Mouse (Mus musculus) heart, postnatal 14 days (tissue): ENCODE measurements around the gene Trim46. TPM values are rescaled to one million over a fixed set of nuclear protein-coding genes. Genes with fewer than 3 reads are reported as not detected.

Experiments used
- DNase-seq, 2 experiments: peaks; one replicate each; pipeline ENCODE4 v3.0.0; 2021 to 2022
- intact Hi-C: fragments of 180-260 bp; cut with DNase I; formaldehyde crosslinking; loops from one replicate; pipeline ENCODE4 v1.15.1; 2025
- long read RNA-seq, 2 experiments: library from polyadenylated mRNA; stranded (forward); transcript quantifications; one replicate each; pipeline ENCODE4 v2.0.0; 2021
- total RNA-seq, 2 experiments: library from RNA; stranded (reverse); gene quantifications; 2 replicates each; pipeline ENCODE4 v1.2.3; 2021

Gene Trim46
- under 1 TPM; 0.68 to 0.76 TPM for total RNA-seq
- long read RNA-seq, experiment 1, result 0 reads
- long read RNA-seq, experiment 2, result 0 reads

DNA sequence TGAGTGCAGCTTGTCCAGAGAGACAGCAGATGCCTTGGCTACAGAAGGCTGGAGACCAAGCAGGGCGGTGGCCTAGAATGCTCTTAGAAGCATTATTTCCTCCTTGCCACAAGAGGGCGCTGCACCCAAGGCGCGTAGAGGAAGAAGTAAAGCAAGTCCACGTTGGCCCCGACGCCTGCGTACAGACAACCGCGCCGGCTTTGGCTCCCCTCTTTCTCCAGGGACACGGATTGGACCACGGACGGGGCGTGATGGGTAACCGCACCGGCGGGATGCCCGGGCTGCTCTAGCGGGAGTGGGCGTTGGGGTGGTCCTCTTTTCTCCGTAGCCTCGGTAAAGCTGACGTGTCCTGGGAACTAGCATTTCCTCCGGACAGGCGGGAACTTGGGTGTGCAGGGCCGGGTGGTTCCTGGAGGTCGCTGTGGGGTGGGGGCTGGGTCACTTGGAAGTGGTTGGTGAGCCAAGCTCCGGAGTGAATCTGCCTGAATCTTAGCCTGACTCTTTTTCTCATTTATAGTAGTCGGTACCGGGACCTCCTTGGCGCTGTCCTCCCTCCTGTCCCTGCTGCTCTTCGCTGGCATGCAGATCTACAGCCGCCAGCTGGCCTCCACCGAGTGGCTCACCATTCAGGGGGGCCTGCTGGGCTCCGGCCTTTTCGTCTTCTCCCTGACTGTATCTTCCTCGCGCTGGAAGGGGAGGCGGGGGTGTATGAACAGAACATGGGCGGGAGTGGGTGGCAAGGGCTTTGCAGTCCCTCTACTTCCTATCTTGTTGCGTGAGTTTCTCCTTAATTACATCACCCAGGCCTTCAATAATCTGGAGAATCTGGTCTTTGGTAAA lies at the start of gene Trim46:
TSS of gene Trim46 (minus strand) at position 49 of the 840 bp plus-strand sequence.
- DNase-seq, result peak; percentile 90 to 92
- intact Hi-C loops, result no loop called here

DNA sequence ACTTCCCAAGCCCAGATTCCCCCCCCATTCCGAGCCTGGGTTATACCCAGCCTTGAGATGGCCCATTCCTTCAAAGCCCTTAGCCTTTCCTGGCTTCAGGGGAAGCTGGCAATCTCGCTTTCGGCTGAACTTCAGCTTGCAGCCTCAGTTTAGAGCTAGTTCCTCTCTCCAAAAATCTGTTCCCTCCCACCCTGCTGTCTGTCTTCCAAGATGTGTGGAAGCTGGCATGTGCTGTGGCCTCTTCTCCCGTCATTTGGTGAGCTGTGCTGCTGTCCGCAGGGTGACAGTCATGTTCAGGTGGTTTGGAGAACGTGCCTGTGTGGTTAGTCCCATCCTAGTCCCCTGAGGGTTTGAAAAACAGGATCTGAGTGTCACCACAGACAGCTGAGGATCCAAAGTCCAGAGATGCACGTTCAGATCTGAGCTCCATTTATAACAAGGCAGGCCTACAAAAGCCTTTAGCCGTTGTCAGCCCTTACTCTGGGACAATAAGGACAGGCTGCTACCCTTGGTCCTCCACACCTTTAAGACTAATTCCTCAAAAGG lies 49.6 kb upstream of the Trim46 start:
- intact Hi-C loops, result no loop called here

DNA sequence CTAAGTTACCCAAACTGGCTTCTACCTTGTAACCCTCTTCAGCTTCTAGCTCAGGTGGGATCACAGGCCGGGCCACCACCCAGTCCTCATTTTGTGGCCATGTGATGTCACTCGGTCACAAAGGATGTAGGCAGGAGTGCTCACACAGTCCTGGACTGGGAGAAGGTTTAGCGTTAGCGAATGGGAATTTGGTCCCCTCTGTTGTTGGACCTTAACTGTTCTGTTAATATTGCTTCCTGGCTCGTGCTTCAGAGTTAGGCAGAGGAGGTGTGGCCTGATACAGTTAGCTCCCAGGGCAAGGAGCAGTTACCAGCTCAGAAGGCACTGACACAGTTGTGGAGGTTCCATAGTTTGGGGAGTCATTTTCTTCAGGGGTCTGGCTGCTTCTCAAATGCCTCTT lies 48.1 kb upstream of the Trim46 start:
- no peak for DNase-seq
- intact Hi-C loops, result no loop called here

More for the DNA sequence above, 49.6 kb upstream of the Trim46 start:
- no peak for DNase-seq

DNA sequence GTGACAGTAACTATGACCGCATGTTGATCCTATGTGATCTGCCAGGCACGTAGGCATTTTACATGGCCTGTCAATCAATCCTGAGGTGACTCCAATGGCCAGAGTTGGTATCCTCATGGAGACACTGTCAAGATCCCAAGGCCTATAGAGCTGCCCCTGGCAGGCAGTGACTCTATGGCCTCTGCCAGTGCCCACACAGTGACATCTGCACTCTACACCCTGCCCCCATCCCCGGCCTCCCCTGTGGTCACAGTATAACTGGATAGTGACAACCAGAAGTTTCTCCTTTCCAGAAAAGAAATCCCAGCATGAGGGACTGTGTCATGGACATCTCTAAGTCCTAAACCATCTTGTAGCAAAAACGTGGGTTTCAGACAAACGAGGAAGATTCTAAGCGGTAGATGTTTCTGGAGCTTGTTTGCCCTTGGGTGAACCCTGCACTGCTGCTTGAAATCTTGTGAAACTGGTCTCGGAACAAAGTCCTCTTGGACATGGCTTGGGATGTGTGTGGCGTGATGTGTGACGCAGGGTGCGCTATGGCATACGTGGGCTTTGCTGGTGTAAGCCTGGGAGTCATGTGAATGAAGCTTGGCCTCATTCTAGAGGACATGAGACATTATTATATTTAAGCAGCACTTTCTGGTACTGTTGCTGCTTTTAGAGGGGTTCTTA lies 47.3 kb upstream of the Trim46 start:
- no peak for DNase-seq
- intact Hi-C loops, result no loop called here

DNA sequence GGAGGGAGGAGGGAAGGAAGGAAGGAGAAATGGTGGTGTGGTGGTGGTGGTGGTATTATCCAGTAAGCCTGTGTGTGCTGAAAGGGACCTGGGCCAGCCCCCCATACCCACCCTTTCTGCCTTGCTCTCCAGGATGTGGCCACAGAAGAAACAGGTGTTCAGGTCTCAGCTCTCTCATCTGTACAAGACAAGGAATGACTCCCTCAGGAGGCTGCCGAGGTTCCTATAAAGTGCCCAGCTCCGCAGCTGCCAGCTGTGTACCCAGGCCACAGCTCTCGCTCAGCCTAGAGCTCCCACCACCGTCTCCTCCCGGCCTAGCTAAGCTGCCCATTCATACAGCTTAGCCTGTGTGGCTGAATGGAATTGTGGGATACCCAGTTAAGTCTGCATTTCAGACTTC lies 46.2 kb upstream of the Trim46 start:
- no peak for DNase-seq
- intact Hi-C loops, result no loop called here

DNA sequence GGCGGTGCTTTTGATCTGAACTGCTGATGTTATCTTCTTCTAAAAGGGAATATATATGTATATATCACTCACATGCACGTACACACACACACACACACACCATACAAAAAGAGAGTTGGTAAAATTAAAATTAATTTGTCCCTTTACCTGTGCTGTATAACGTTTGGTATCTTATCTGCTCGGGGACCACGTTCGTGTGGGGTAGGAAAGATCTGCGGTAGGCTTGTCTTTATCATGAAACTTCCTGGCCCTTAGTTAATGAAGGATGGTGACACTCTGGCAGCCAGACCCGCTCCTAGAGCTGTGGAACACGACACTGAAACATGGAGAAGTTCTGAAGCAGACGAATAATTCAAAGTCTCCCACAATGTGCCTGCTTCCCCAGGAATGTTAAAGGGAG lies 45.8 kb upstream of the Trim46 start:
- DNase-seq, result no peak
- intact Hi-C loops, result no loop called here

DNA sequence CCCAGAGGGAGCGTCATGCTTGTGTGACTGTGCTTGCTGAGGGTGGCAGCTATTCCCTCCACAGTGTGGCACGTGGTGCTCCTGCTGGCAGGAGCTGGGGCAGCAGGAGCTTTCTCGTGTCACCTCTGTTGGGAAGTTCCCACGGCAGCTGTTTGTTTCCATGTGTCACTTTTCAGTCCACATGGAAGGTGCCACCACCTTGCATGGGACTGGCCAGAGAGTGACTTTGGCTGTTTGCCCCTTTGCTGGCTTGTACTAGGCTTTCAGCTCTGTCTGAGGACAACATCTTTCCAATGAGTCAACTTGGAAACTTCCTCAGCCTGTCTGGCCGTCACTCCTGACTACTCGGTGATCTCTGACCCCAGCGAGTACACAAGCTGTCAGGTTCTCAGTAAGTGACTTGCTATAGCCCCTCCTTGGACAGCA lies 42.4 kb upstream of the Trim46 start:
- intact Hi-C loops, result no loop called here
- peak in 1 of 2 experiments; percentile 33 for DNase-seq

DNA sequence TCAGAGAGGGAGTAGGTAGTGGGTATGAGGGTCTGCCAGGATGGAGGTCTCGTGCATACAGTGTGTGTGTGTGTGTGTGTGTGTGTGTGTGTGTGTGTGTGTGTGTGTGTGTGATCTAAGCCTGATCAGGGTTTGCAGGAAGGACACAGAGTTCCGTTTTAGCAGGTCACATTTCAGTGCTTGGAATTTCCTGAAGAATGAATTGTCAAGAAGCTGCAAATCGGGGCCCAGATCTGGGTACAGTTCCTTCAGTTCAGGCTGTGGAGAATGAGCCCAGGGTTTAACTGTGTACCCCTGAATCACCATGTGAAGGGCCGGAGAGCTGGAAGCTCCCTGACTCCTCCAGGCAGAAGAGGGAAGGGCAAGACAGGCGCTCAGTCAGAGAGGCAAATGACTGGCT lies 41.2 kb upstream of the Trim46 start:
- intact Hi-C loops, result no loop called here
- DNase-seq, result no peak

DNA sequence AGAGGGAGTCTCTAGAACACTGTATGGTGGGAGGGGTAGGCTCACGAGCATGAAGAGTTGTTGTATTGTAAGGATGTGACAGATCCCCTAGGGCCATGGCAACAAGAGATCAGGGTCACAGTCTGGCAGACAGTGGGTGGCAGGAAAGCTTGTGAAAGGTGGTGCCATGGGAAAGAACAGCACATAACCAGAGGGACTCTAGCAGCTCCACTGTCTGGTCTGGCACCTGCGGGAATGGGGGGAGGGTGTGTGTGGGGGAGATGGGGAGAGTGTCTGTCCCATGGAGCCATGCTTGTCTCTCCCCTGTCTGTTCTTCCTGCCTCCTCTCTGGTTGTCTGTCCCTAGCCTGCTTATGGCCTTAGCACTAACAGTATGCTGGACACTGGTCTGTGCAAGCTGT lies 39.4 kb upstream of the Trim46 start:
- no peak for DNase-seq
- intact Hi-C loops, result loop anchor here (2.0 kb wide), 1 partner anchor 23 kb away; no protein-coding TSS in a partner anchor

DNA sequence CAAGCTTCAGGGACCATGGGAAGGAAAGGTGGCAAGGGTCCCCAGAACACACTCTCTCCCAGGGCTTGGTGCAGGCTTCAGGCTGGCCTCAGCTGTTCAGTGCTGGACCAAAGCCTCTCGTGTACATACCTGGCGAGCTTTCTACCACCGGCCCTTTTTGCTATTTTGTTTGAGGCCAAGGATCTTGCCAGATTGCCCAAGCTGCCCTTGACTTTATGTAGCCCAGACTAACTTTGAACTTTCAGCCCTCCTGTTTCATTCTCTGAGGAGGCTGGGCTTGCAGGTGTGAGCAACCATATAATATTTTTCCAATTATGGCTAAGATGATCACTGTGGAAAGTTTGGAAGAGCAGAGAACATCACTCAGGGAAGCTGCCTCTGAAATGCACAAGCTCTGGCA lies 38.2 kb upstream of the Trim46 start:
- intact Hi-C loops, result loop anchor here (2.0 kb wide), 1 partner anchor 25 kb away; no protein-coding TSS in a partner anchor
- DNase-seq, result no peak

DNA sequence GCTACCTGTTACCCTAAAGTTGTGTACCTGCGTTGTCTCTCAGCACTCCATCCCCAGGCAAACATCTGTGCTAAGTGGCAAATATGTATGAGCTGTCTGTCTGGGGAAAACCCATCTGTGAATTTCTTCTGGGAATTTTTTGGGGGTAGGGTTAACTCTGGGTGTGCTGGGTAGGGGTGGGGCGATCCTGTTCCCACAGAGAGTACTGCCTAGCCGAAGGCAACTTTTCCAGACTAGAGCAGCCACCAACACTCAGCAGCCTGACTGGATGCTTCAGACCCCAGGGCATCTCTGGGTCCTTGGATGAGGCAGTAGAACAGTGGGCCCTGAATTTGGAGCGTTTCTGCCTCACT lies 36.2 kb upstream of the Trim46 start:
- intact Hi-C loops, result loop anchor here (1.0 kb wide), 1 partner anchor 32 kb away; no protein-coding TSS in a partner anchor
- no peak for DNase-seq

DNA sequence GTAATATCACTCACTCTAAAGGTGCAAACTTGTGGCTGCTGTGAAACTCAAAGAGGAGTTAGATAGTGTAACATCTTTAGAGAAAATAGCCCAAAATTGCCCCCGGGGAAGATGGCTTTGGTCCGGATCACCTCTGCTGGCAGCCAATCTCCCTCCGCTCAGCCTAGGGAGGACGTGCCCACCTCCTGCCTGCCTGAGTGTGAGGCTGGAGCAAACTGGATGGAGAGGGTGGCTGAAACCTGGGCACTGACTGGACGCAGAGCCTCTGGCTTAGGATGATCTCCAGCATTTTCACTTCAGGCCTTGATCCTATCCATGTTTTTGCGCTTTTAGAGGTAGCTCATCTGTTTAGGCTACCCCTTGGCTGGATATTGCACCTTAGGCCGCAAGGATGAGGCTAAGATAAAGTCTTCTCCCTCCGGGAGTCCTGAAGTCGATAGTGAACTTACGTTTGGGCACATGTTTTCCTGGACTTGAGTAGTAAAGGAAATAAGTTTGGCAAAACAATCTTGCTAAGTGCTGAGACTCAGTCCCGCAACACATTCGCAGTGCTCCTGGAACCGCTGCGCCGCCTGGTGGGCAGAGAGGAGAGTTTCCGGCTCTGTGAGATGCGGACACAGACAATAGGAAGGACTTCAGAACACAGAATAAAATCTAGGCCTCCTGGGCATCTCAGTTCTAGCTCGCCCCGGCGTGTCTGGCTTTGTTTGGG lies 35.6 kb upstream of the Trim46 start:
- peak; percentile 92 to 93 for DNase-seq
- intact Hi-C loops, result loop anchor here (1.0 kb wide), 1 partner anchor 31 kb away; no protein-coding TSS in a partner anchor

DNA sequence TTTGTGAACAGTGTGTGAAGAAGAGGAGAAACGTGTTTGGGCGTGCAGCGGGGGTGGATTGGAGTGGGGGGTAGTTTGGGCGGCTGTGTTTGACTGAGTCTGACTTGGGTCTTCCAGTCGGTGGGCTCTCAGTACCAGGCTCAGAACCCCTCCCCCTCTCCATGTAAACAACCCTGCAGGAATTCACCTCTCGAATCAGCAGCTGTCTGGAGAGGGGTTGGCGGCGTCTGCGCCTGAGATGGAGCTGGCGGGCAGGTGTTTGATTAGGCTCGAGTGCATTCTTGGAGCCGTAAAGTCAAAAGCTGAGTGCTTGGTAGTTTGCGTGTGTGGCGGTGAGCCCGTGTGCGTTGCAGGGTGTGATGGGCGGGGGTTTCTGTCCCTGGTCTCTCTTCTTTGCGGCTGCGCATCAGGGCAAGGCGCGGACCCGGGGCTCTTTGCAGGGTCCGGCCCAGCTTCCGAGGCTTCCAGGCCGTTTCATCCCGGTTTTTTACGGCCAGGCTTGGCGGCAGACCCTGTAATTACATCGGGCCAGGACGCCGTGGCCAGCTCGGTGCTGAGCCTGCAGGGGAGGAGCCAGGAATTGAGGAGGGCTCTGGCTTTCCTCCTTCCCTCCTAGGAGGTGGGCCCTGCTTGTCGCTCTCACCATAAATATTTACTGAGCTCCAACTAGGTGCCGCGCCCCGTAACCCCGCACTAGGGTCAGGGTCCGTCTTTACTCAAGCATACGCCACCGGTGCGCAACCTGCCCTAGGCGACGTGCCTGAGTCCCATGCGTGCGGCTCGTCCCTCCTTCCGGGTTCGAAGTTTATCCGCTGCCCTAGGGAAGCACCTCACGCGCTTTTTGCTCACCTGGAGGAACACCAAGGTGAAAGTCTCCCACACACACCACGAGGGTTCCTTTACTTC lies 34.8 kb upstream of the Trim46 start, which contains the start of gene Efna1:
TSS of gene Efna1 (minus strand) at position 537 of the 906 bp plus-strand sequence.
- peak; percentile 71 to 73 for DNase-seq
- intact Hi-C loops, result no loop called here

DNA sequence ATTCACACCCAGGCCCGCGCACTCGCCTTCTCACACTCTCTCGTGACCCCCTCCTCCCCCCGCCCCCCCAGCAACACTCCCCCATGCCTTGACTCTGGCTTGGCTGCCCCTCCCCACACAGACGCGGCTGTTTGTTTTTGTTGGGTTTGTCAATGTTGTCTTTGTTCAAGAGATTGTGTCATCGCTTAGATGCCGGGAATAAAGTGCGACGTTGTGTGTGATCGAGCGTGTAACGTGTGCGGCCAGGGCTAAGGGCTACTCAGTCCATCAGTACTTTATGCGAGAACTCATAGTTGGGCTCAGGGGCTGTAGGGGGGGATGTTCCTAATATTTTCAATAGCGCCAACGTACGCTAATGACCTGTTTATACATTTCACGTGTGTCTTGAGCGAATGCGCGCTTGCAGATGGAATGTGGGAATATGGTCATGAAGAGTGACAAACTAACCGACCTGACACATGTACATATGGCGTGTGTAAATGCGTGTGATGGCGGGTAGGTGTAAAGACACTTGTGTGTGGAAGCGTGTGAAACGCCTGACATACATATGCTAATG lies 34.0 kb upstream of the Trim46 start:
- DNase-seq, result no peak
- intact Hi-C loops, result no loop called here

DNA sequence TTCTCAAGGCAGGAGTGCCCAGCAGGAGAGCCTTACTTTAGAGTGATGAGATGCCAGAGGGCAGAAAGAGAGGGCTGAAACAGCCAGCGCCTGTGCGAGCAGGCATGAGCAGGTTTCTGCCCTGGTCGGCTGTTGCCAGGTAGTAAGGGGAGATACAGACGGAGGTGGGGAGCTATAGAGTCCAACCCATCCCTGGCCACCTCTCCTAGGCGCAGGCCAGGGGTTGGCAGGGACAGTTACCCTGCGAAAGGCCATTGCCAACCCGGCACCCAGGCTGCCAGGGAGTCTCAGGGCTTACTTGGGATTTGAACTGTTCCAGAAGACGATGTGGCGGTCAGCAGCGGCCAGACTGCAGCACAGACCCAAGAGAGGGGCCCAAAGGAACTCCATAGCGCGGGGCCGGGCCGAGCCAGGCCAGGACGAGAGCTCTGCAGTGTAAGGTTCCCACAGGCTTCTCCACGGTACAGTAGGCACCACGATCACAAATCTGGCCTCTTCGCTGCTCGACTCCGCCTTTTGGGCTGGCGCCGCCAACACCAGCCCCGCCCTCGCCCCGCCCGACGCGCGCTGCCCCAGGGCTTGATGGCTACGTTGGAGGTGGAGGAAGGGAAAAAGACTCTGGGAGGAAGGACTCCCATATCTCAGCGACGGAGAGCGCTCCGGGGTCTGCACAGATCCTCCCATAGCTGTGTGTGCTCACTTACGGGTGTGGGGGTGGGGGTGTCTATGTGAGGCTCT lies 33.2 kb upstream of the Trim46 start:
- intact Hi-C loops, result no loop called here
- peak; percentile 89 to 90 for DNase-seq

DNA sequence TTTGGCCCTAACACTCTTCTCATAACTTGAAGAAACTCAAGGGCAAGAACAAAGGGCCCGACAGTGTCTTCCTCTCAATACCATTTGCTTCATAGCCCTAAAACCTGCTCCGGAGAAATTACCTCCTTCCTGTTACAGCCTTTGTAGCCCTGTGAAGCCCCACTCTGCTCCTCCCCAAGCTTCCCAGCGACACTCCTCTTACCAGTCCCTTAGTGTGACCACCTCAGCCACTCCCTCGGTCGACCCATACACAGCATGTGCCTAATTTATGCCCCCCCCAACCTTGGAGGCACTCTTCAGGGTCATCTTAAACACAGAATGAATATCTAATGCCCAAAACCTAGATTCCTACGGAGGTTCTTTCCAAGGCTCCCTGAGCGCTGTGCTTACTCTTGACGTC lies 32.5 kb upstream of the Trim46 start:
- intact Hi-C loops, result no loop called here
- peak in 1 of 2 experiments; percentile 22 for DNase-seq

DNA sequence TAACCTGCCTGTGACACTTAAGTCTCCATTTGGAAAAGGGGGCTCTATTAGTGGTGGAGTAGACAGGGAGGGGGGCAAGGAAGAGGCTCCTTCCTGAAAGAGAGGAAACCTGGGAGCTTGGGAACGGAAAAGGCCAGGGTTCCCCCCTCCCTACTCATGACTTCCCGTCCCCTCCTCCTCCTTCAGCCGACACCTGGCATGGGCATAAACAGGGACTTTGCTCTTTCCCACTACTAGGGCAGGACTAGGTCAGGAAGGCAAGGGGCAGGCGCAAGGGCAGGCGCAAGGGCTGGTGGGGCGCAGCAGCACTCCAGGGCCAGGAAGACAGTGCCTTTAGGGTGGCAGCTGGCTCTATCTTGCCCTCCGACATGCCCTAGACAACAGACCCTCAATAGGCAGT lies 32.0 kb upstream of the Trim46 start:
- intact Hi-C loops, result no loop called here
- peak; percentile 64 for DNase-seq

DNA sequence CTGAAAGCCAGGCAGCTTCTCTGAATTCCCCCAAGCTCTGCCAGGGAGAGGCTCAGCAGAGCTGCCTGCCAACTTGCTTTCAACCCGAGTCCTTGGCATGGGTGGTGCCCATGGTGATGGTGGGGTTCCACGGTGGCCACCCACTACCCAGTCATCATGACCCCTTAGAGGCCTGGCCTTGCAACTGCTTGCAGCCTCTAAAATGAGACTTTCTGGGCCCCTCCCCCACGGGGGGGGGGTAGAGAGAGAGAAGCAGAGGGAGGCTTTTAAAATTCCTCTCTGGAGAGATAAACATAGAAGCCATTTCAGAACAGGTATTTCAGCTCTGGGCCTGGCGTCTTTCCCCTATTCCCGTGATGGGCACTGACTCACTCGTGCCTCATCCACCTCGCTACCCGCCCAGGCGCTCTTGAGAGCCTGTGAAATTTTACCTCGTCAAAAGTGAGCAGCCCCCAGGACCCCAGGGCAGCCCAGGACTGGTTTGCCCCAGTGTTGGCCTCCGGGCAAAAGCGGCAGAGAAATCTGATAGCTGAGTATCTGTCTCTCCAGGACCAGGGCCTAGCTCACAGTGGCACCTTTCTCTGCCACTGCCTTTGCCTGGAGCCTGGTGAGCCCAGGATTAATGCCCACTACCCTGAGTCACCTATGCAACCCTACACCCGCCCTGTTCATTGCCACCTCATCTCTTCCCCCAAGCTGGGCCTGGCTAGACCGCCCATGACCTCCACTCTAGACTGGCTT lies 31.3 kb upstream of the Trim46 start:
- intact Hi-C loops, result no loop called here
- DNase-seq, result peak; percentile 34 to 69
